Mouse (Mus musculus) spleen, adult 2 months (tissue): Measurements from ENCODE around the gene Runx1.

Source experiments
- CTCF ChIP-seq: fragments of 200-500 bp; IDR thresholded peaks from 2 replicates; pipeline ENCODE4 v1.5.1; 2011; ENCODE audit warnings: mild to moderate bottlenecking, inconsistent platforms; ENCODE audit not compliant: insufficient read depth, insufficient read length, insufficient replicate concordance; ENCODE audit errors: extremely low read depth
- POLR2A ChIP-seq: fragments of 200-500 bp; IDR thresholded peaks from 2 replicates; pipeline ENCODE4 v1.6.1; 2011; ENCODE audit warnings: low read depth, low read length, inconsistent platforms

DNA sequence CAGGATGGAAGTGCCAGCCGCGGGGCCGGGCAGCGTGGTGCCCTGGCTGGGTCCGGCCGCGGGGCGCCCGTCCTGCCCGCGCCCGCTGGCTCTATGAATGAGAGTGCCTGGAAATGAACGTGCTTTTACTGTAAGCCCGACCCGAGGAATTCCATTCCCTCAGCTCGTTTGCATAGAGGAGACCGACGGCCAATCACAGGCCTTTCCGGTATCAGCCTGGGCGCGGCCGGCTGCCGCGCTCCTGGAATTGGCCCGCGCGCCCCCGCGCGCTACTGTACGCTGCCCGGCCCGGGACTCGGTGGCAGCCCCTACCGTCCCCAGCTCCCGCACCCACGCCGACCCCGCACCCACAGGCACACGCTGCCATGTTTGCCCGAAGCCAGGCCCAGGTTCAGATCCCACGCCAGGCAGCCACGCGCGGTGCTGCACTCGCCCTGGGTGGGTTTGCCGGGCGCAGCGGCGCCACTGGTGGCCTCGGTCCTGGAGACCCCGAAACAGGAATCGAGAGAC is 128.7 kb downstream of the Runx1 start:
- no peak for TF ChIP-seq CTCF
- no peak for TF ChIP-seq POLR2A
